Mouse (Mus musculus): Measurements from ENCODE around the gene Ammecr1. TPM values are rescaled to one million over a fixed set of nuclear protein-coding genes. Genes with fewer than 3 reads are reported as not detected.

The Ammecr1 gene
- polyA plus RNA-seq, 1 experiment: 19.7 TPM

GRCm38 (mm10) chrX:142832221-142832620 is 134.3 kb downstream of the Ammecr1 start:
- TF ChIP-seq USF1 (IDR thresholded peaks at IDR 0.05; ENCODE audit: low read depth) (no peak), SRF (IDR thresholded peaks at IDR 0.05; ENCODE audit: control insufficient read depth, insufficient read length, low read depth) (no peak), MYOG (IDR thresholded peaks at IDR 0.05; ENCODE audit: control insufficient read depth in 1 of 3, insufficient read depth in 1 of 3, insufficient read length in 2 of 3, low read depth in 2 of 3) (no peak), POLR2AphosphoS2 (IDR thresholded peaks at IDR 0.05; ENCODE audit: insufficient read length, low read depth) (no peak), TCF12 (IDR thresholded peaks at IDR 0.05; ENCODE audit: insufficient read depth, poor library complexity, severe bottlenecking) (no peak), TCF3 (IDR thresholded peaks at IDR 0.05; ENCODE audit: insufficient read length, low read depth) (no peak), CEBPB (IDR thresholded peaks at IDR 0.05; ENCODE audit: insufficient read depth, poor library complexity, severe bottlenecking) (no peak), POLR2A (IDR thresholded peaks at IDR 0.05; ENCODE audit: insufficient read length, low read depth) (no peak), REST (IDR thresholded peaks at IDR 0.05; ENCODE audit: insufficient read depth, insufficient read length) (no peak), MAX (IDR thresholded peaks at IDR 0.05; ENCODE audit: low read depth) (no peak), E2F4 (IDR thresholded peaks at IDR 0.05; ENCODE audit: insufficient read depth) (no peak), MYOD1 (IDR thresholded peaks at IDR 0.05; ENCODE audit: control insufficient read depth in 1 of 3, insufficient read length in 2 of 3, low read depth in 2 of 3) (no peak)
- no peak overlapping the region for H3K4me3 ChIP-seq
- no peak overlapping the region for H3ac ChIP-seq (ENCODE audit: control insufficient read depth, insufficient read length)
- no peaks in the 10 kb centered on the region for H3K79me2 ChIP-seq (ENCODE audit: control insufficient read depth, insufficient read depth)
- H3K36me3 ChIP-seq (ENCODE audit: control insufficient read depth, insufficient read depth): no peaks in the 10 kb centered on the region
- no peaks in the 10 kb centered on the region for H3K27me3 ChIP-seq (ENCODE audit: control insufficient read depth, insufficient read depth, insufficient read length)
- no peak overlapping the region for H3K4me2 ChIP-seq (ENCODE audit: low read depth)

GRCm38 (mm10) chrX:142830572-142830971 is 136.0 kb downstream of the Ammecr1 start:
- Histone ChIP-seq H3K4me2 (ENCODE audit: low read depth) (no peak overlapping the region), H3K4me3 (no peak overlapping the region), H3K79me2 (ENCODE audit: control insufficient read depth, insufficient read depth) (no peaks in the 10 kb centered on the region), H3K36me3 (ENCODE audit: control insufficient read depth, insufficient read depth) (no peaks in the 10 kb centered on the region), H3ac (ENCODE audit: control insufficient read depth, insufficient read length) (no peak overlapping the region), H3K27me3 (ENCODE audit: control insufficient read depth, insufficient read depth, insufficient read length) (no peaks in the 10 kb centered on the region)
- TF ChIP-seq MYOD1 (IDR thresholded peaks at IDR 0.05; ENCODE audit: control insufficient read depth in 1 of 3, insufficient read length in 2 of 3, low read depth in 2 of 3): no peak
- TF ChIP-seq TCF12 (IDR thresholded peaks at IDR 0.05; ENCODE audit: insufficient read depth, poor library complexity, severe bottlenecking): no peak
- TF ChIP-seq MYOG (IDR thresholded peaks at IDR 0.05; ENCODE audit: control insufficient read depth in 1 of 3, insufficient read depth in 1 of 3, insufficient read length in 2 of 3, low read depth in 2 of 3): no peak
- no peak for TF ChIP-seq POLR2A (IDR thresholded peaks at IDR 0.05; ENCODE audit: insufficient read length, low read depth)
- no peak for TF ChIP-seq MAX (IDR thresholded peaks at IDR 0.05; ENCODE audit: low read depth)
- TF ChIP-seq POLR2AphosphoS2 (IDR thresholded peaks at IDR 0.05; ENCODE audit: insufficient read length, low read depth): no peak
- TF ChIP-seq E2F4 (IDR thresholded peaks at IDR 0.05; ENCODE audit: insufficient read depth): no peak
- TF ChIP-seq SRF (IDR thresholded peaks at IDR 0.05; ENCODE audit: control insufficient read depth, insufficient read length, low read depth): no peak
- TF ChIP-seq REST (IDR thresholded peaks at IDR 0.05; ENCODE audit: insufficient read depth, insufficient read length): no peak

- H3K27me3 ChIP-seq (ENCODE audit: control insufficient read depth, insufficient read depth, insufficient read length): no peaks in the 10 kb centered on the region
- no peaks in the 10 kb centered on the region for H3K79me2 ChIP-seq (ENCODE audit: control insufficient read depth, insufficient read depth)
- H3K4me3 ChIP-seq: no peak overlapping the region
- H3ac ChIP-seq (ENCODE audit: control insufficient read depth, insufficient read length): no peak overlapping the region
- no peak overlapping the region for H3K4me2 ChIP-seq (ENCODE audit: low read depth)
- no peaks in the 10 kb centered on the region for H3K36me3 ChIP-seq (ENCODE audit: control insufficient read depth, insufficient read depth)
- TF ChIP-seq CEBPB (IDR thresholded peaks at IDR 0.05; ENCODE audit: insufficient read depth, poor library complexity, severe bottlenecking) (no peak), TCF12 (IDR thresholded peaks at IDR 0.05; ENCODE audit: insufficient read depth, poor library complexity, severe bottlenecking) (no peak), SRF (IDR thresholded peaks at IDR 0.05; ENCODE audit: control insufficient read depth, insufficient read length, low read depth) (no peak), MYOG (IDR thresholded peaks at IDR 0.05; ENCODE audit: control insufficient read depth in 1 of 3, insufficient read depth in 1 of 3, insufficient read length in 2 of 3, low read depth in 2 of 3) (no peak), POLR2AphosphoS2 (IDR thresholded peaks at IDR 0.05; ENCODE audit: insufficient read length, low read depth) (no peak), E2F4 (IDR thresholded peaks at IDR 0.05; ENCODE audit: insufficient read depth) (no peak), POLR2A (IDR thresholded peaks at IDR 0.05; ENCODE audit: insufficient read length, low read depth) (no peak), REST (IDR thresholded peaks at IDR 0.05; ENCODE audit: insufficient read depth, insufficient read length) (no peak), TCF3 (IDR thresholded peaks at IDR 0.05; ENCODE audit: insufficient read length, low read depth) (no peak), USF1 (IDR thresholded peaks at IDR 0.05; ENCODE audit: low read depth) (no peak), MAX (IDR thresholded peaks at IDR 0.05; ENCODE audit: low read depth) (no peak), MYOD1 (IDR thresholded peaks at IDR 0.05; ENCODE audit: control insufficient read depth in 1 of 3, insufficient read length in 2 of 3, low read depth in 2 of 3) (no peak)
Observed at GRCm38 (mm10) chrX:142829866-142830470, 136.6 kb downstream of the Ammecr1 start.

GRCm38 (mm10) chrX:142829267-142829666 is 137.3 kb downstream of the Ammecr1 start:
- TF ChIP-seq USF1 (IDR thresholded peaks at IDR 0.05; ENCODE audit: low read depth) (no peak), CEBPB (IDR thresholded peaks at IDR 0.05; ENCODE audit: insufficient read depth, poor library complexity, severe bottlenecking) (no peak), POLR2AphosphoS2 (IDR thresholded peaks at IDR 0.05; ENCODE audit: insufficient read length, low read depth) (no peak), E2F4 (IDR thresholded peaks at IDR 0.05; ENCODE audit: insufficient read depth) (no peak), REST (IDR thresholded peaks at IDR 0.05; ENCODE audit: insufficient read depth, insufficient read length) (no peak), MYOG (IDR thresholded peaks at IDR 0.05; ENCODE audit: control insufficient read depth in 1 of 3, insufficient read depth in 1 of 3, insufficient read length in 2 of 3, low read depth in 2 of 3) (no peak), TCF3 (IDR thresholded peaks at IDR 0.05; ENCODE audit: insufficient read length, low read depth) (no peak), TCF12 (IDR thresholded peaks at IDR 0.05; ENCODE audit: insufficient read depth, poor library complexity, severe bottlenecking) (no peak), MAX (IDR thresholded peaks at IDR 0.05; ENCODE audit: low read depth) (no peak), MYOD1 (IDR thresholded peaks at IDR 0.05; ENCODE audit: control insufficient read depth in 1 of 3, insufficient read length in 2 of 3, low read depth in 2 of 3) (no peak), SRF (IDR thresholded peaks at IDR 0.05; ENCODE audit: control insufficient read depth, insufficient read length, low read depth) (no peak), POLR2A (IDR thresholded peaks at IDR 0.05; ENCODE audit: insufficient read length, low read depth) (no peak)

More at GRCm38 (mm10) chrX:142829267-142829666, 137.3 kb downstream of the Ammecr1 start:
- Histone ChIP-seq H3ac (ENCODE audit: control insufficient read depth, insufficient read length) (no peak overlapping the region), H3K36me3 (ENCODE audit: control insufficient read depth, insufficient read depth) (no peaks in the 10 kb centered on the region), H3K4me2 (ENCODE audit: low read depth) (no peak overlapping the region), H3K79me2 (ENCODE audit: control insufficient read depth, insufficient read depth) (no peaks in the 10 kb centered on the region), H3K4me3 (no peak overlapping the region), H3K27me3 (ENCODE audit: control insufficient read depth, insufficient read depth, insufficient read length) (no peaks in the 10 kb centered on the region)
